Mouse (Mus musculus) central nervous system, embryonic 11.5 days (tissue): ENCODE data around the gene Snrpg. TPM values are rescaled to one million over a fixed set of nuclear protein-coding genes. Genes with fewer than 3 reads are reported as not detected.

Experiments used
- polyA plus RNA-seq: library from polyadenylated mRNA; depleted of rRNA; stranded (reverse); fragments of >200 nt; gene quantifications from 2 replicates; pipeline ENCODE4 v1.2.3, GENCODE M21; 2012; rRNA removed

Snrpg gene
- polyA plus RNA-seq = 978 and 1,148 TPM in 2 replicates

DNA sequence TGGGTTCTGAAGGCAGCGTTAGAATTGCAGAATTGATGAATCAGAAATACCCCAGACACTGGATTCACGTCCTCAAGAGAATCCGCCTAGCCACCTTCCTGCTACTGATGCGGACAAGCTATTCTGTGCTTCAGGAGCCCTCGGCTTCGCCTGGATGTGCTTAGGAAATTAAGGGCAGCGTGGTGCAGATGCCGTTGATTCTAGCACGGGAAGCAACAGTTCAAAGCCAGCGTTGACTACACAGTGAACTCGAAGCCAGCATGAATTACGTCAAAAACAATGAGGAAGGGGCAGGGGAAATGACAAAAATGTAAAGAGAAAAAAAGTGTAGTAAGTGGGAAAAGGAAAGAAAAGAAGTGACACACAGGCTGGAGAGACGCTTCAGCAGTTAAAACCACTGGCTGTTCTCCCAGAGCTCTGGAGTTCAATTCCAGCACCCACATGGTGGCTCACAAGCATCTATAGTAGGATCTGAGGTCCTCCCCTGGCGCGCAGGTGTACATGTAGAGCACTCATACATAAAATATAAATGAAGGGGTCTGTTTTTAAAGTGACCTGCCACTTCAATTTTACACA is at the start of gene Snrpg:
Snrpg (plus strand) TSS at position 541 of the 576 bp plus-strand sequence.

GRCm38 (mm10) chr6:86365371-86366124 is 5.6 kb upstream of the Snrpg start, which contains the start of gene Fam136a:
TSS of gene Fam136a (plus strand) at chr6:86365646.

DNA sequence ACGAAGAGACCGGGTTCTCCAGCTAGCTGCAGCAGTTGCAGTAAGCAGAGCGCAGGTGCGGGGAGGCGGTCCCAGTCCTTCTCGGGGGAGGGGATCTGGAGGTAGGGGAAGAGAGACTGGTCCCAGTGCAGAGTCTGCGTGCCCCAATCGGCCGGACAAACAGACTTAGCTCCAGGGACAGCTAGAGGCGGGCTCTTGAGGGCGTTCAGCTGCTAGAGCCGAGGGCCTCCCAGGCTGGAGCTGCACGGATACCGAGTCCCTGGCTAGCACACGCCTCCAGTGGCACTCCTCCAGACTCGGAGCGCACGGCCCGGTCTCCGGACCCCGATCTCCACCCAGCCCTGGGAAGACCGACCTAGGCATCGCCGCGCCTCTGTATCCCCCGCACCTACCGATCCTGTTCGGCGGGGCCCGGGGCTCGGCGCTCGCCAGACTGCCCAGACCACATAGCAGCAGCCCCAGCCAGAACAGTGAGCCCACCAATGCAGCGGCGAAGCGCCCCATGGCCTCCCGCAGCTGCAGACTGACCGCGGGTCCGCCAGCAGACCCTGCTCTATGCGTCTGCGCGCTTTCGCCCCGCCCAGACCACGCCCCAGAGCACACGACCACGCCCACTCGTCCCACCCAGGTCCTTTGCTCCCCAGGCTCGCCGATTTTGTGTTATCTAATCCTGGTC is 25.6 kb downstream of the Snrpg start, which contains the start of gene Pcyox1:
Pcyox1 (minus strand) TSS at position 574 of the 676 bp plus-strand sequence.

GRCm38 (mm10) chr6:86404100-86404861 is 33.2 kb downstream of the Snrpg start, which contains the start of gene Tia1:
TSS of gene Tia1 (plus strand) at chr6:86404219.

DNA sequence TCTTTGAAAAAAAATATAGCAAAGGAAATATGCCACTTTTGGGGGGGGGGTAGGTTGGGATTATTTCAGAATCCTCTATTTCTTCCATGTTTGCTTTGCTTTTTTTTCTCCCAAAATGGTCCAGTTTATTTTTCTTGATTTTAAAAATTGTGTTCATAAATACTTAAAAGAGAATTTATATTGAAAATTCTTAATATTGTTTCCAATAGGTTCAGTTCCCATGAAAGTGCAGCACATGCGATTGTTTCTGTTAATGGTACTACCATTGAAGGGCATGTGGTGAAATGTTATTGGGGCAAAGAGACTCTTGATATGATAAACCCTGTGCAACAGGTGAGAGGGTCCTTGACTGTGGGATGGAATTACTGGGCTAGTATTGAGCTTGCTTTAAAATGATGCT is 55.3 kb downstream of the Snrpg start, which contains the start of gene Gm44790:
Gm44790 (plus strand) TSS at position 301 of the 400 bp plus-strand sequence.

Other genes with a start within 250 kb of the Snrpg start
- gene Tgfa, start 176.1 kb upstream of the Snrpg start, polyA plus RNA-seq = 0.65 and 1.2 TPM in 2 replicates
- gene Fam136a, start 5.7 kb upstream of the Snrpg start, polyA plus RNA-seq = 39.9 and 70.5 TPM in 2 replicates
- gene Pcyox1, start 25.9 kb downstream of the Snrpg start, polyA plus RNA-seq = 63.2 and 75.1 TPM in 2 replicates
- gene Tia1, start 32.9 kb downstream of the Snrpg start, polyA plus RNA-seq = 275 and 283 TPM in 2 replicates
- 2.8 and 3.5 TPM in 2 replicates for gene Gm44790, start 55.4 kb downstream of the Snrpg start, polyA plus RNA-seq
- 15.4 and 18.2 TPM in 2 replicates for gene C87436, start 67.1 kb downstream of the Snrpg start, polyA plus RNA-seq
- 208 and 294 TPM in 2 replicates for gene Pcbp1, start 155.0 kb downstream of the Snrpg start, polyA plus RNA-seq